Mouse (Mus musculus): ENCODE measurements around the gene Tmem59l. TPM values are rescaled to one million over a fixed set of nuclear protein-coding genes. Genes with fewer than 3 reads are reported as not detected.

The Tmem59l gene
- total RNA-seq, 2 experiments from 2014 or later, result not detected

Other genes starting within 250 kb of the Tmem59l start
- gene Homer3, start 204.5 kb downstream of the Tmem59l start, total RNA-seq (2015), result 1.6 and 3.5 TPM in 2 replicates
- 2.9 and 8.0 TPM in 2 replicates for gene Homer3, start 204.5 kb downstream of the Tmem59l start, total RNA-seq (2017)
- gene Ddx49, start 184.9 kb downstream of the Tmem59l start, total RNA-seq (2015), result 17.9 and 19.9 TPM in 2 replicates
- gene Ddx49, start 184.9 kb downstream of the Tmem59l start, total RNA-seq (2017), result 53.6 and 81.7 TPM in 2 replicates
- 163 and 178 TPM in 2 replicates for gene Cope, start 184.8 kb downstream of the Tmem59l start, total RNA-seq (2015)
- 89.1 and 96.1 TPM in 2 replicates for gene Cope, start 184.8 kb downstream of the Tmem59l start, total RNA-seq (2017)
- gene Cers1, start 171.6 kb downstream of the Tmem59l start, total RNA-seq (2015), result not detected in 2 replicates
- not detected in 2 replicates for gene Cers1, start 171.6 kb downstream of the Tmem59l start, total RNA-seq (2017)
- not detected in 2 replicates for gene Gdf1, start 157.5 kb downstream of the Tmem59l start, total RNA-seq (2015)
- gene Gdf1, start 157.5 kb downstream of the Tmem59l start, total RNA-seq (2017), result not detected in 2 replicates
- 10.9 and 11.7 TPM in 2 replicates for gene Upf1, start 134.1 kb downstream of the Tmem59l start, total RNA-seq (2015)
- 24.4 and 30.7 TPM in 2 replicates for gene Upf1, start 134.1 kb downstream of the Tmem59l start, total RNA-seq (2017)
- not detected in 2 replicates for gene Comp, start 113.8 kb downstream of the Tmem59l start, total RNA-seq (2015)
- 0.12 TPM in 1 of 2 replicates, not detected in the other for gene Comp, start 113.8 kb downstream of the Tmem59l start, total RNA-seq (2017)
- gene Crtc1, start 47.8 kb downstream of the Tmem59l start, total RNA-seq (2015), result 2.7 and 3.9 TPM in 2 replicates
- 2.2 TPM in 2 replicates for gene Crtc1, start 47.8 kb downstream of the Tmem59l start, total RNA-seq (2017)
- 1.6 and 2.4 TPM in 2 replicates for gene Klhl26, start 10.4 kb downstream of the Tmem59l start, total RNA-seq (2015)
- gene Klhl26, start 10.4 kb downstream of the Tmem59l start, total RNA-seq (2017), result 3.6 and 5.4 TPM in 2 replicates
- not detected in 2 replicates for gene Crlf1, start 5.8 kb upstream of the Tmem59l start, total RNA-seq (2015)
- gene Crlf1, start 5.8 kb upstream of the Tmem59l start, total RNA-seq (2017), result not detected in 2 replicates
- gene Rex1bd, start 19.4 kb upstream of the Tmem59l start, total RNA-seq (2015), result 40.4 and 47.5 TPM in 2 replicates
- gene Rex1bd, start 19.4 kb upstream of the Tmem59l start, total RNA-seq (2017), result 37.3 and 43.7 TPM in 2 replicates
- 2,237 and 2,370 TPM in 2 replicates for gene Uba52, start 23.4 kb upstream of the Tmem59l start, total RNA-seq (2015)
- gene Uba52, start 23.4 kb upstream of the Tmem59l start, total RNA-seq (2017), result 4,162 and 4,635 TPM in 2 replicates
- gene Fkbp8, start 40.4 kb upstream of the Tmem59l start, total RNA-seq (2015), result 75.1 and 75.3 TPM in 2 replicates
- gene Fkbp8, start 40.4 kb upstream of the Tmem59l start, total RNA-seq (2017), result 146 and 166 TPM in 2 replicates
- 88.7 and 114 TPM in 2 replicates for gene Kxd1, start 40.6 kb upstream of the Tmem59l start, total RNA-seq (2015)
- gene Kxd1, start 40.6 kb upstream of the Tmem59l start, total RNA-seq (2017), result 71.4 and 80.6 TPM in 2 replicates
- gene Ell, start 52.1 kb upstream of the Tmem59l start, total RNA-seq (2015), result 9.3 and 12.5 TPM in 2 replicates
- gene Ell, start 52.1 kb upstream of the Tmem59l start, total RNA-seq (2017), result 11.1 and 11.9 TPM in 2 replicates
- 11.8 and 11.9 TPM in 2 replicates for gene Isyna1, start 107.0 kb upstream of the Tmem59l start, total RNA-seq (2015)
- 13.9 and 15.7 TPM in 2 replicates for gene Isyna1, start 107.0 kb upstream of the Tmem59l start, total RNA-seq (2017)
- gene Ssbp4, start 121.5 kb upstream of the Tmem59l start, total RNA-seq (2015), result 35.7 and 38.2 TPM in 2 replicates
- 61.3 and 76.1 TPM in 2 replicates for gene Ssbp4, start 121.5 kb upstream of the Tmem59l start, total RNA-seq (2017)
- 62.2 and 64.6 TPM in 2 replicates for gene Lrrc25, start 128.8 kb upstream of the Tmem59l start, total RNA-seq (2015)
- gene Lrrc25, start 128.8 kb upstream of the Tmem59l start, total RNA-seq (2017), result 29.3 and 33.8 TPM in 2 replicates
- gene Gdf15, start 145.1 kb upstream of the Tmem59l start, total RNA-seq (2015), result not detected in 2 replicates
- gene Gdf15, start 145.1 kb upstream of the Tmem59l start, total RNA-seq (2017), result not detected in 2 replicates
- 5.7 and 6.8 TPM in 2 replicates for gene Pgpep1, start 173.0 kb upstream of the Tmem59l start, total RNA-seq (2015)
- 1.5 and 4.0 TPM in 2 replicates for gene Pgpep1, start 173.0 kb upstream of the Tmem59l start, total RNA-seq (2017)
- gene Lsm4, start 185.9 kb upstream of the Tmem59l start, total RNA-seq (2015), result 82.1 and 84.4 TPM in 2 replicates
- gene Lsm4, start 185.9 kb upstream of the Tmem59l start, total RNA-seq (2017), result 106 and 151 TPM in 2 replicates
- 26.7 and 44.1 TPM in 2 replicates for gene Jund, start 211.6 kb upstream of the Tmem59l start, total RNA-seq (2015)
- 24.0 and 28.9 TPM in 2 replicates for gene Jund, start 211.6 kb upstream of the Tmem59l start, total RNA-seq (2017)
- gene Iqcn, start 216.1 kb upstream of the Tmem59l start, total RNA-seq (2015), result 0.11 and 0.27 TPM in 2 replicates
- 0.04 TPM in 1 of 2 replicates, not detected in the other for gene Iqcn, start 216.1 kb upstream of the Tmem59l start, total RNA-seq (2017)
- not detected in 2 replicates for gene Gm3336, start 231.2 kb upstream of the Tmem59l start, total RNA-seq (2015)
- not detected in 2 replicates for gene Gm3336, start 231.2 kb upstream of the Tmem59l start, total RNA-seq (2017)
- gene Pde4c, start 236.4 kb upstream of the Tmem59l start, total RNA-seq (2015), result not detected in 2 replicates
- gene Pde4c, start 236.4 kb upstream of the Tmem59l start, total RNA-seq (2017), result not detected in 2 replicates